Mouse (Mus musculus) B cell, adult 2 months (primary cell): ENCODE measurements around the gene I0C0044D17Rik.
"Not testable (repeated sequence)": the region's sequence is repeated elsewhere in the genome, so short reads cannot be mapped to it uniquely, and the experiment has no call there.

Source experiments
- DNase-seq, 2 experiments: peaks; one replicate each; pipeline ENCODE4 v3.0.0; 2022

The I0C0044D17Rik gene

DNA sequence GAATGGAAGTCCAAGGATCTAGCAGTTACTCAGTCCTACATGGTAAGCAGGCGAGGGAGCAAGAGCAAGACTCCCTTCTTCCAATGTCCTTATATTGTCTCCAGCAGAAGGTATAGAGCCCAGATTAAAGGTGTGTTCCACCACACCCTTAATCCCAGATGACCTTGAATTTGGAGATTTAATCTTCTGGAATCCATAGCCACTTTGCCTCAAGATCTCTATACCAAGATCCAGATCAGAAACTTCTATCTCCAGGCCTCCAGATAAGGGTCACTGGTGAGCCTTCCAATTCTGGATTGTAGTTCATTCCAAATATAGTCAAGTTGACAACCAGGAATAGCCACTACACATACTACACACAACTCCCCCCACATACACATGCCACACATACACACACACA lies at the start of gene I0C0044D17Rik:
I0C0044D17Rik (minus strand) TSS at position 101 of the 400 bp plus-strand sequence.
- DNase-seq, result not testable (repeated sequence)

- no peak for DNase-seq
Measured at GRCm38 (mm10) chr4:98865386-98866237, 42.0 kb upstream of the I0C0044D17Rik start.

DNA sequence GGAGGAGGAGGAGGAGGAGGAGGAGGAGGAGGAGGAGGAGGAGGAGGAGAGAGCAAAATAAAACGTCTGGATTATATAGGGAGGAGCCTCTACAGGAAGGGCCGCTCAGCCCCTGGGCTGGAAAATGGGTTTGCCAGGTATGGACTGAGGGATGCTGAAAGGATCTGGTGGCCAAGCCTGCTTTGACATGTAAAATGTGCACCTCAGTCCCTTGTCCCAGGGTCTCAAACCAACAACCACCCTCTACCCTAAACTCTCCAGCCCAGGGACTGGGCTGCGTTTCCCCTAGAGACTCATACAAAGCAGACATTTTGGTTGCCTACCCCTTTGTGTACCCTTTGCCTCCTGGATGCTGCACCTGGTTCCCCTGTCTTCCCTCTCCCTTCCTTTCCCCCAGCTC lies 40.9 kb upstream of the I0C0044D17Rik start:
- DNase-seq, result no peak

DNA sequence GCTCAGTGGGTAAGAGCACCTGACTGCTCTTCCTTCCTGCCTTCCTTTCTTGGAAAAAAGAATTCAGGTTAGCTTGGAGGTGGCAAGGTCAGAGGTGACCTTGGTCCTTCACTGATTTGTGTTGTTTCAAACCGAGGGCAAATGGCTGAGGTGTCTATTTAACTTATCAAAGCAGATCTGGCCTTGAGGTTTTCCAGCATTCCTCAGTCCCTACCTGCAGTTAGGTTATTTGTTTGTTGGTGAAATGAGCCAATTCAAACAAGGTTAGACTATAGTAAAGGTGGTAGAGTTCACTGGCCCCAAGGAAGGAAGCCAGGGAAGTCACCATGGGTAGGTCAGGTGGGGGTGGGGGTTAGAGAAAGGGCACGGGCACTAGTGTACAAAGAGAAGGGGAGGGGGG lies 40.5 kb upstream of the I0C0044D17Rik start:
- no peak for DNase-seq

- DNase-seq, result no peak
Measured at GRCm38 (mm10) chr4:98863451-98863850, 39.8 kb upstream of the I0C0044D17Rik start.

DNA sequence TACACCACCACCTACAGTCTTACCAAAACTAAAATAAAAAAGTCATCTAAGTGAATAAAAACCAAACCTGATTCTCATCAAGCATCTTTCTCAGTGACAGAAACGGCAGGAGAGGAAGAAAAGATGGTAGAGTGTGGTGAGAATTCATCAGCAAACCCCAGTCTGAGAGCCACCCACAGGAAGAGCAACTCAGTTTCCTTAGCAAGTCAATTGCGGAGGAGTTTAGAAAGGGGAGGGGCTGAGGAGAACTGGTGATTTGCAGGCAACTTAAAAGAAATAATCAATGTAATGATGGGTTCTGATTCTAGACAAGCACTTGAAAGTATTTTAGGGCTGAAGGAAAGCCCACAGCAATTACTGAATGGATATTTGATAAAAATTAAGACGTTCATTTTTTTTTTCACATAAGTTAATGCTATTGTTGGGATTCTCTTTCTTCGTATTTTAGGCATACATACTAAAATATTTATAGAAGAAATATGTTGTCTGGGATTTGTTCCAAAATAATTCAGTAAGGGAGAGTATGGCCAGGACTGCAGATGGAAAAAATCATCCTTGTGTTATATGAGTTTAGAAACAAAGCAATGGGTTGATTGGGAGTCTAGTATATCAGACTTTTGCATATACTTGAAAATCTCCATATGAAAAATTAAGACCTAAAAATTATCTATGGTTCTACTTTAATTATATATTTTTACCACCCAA lies 34.7 kb upstream of the I0C0044D17Rik start:
- DNase-seq, result no peak

- no peak for DNase-seq
Measured at GRCm38 (mm10) chr4:98857037-98857648, 33.5 kb upstream of the I0C0044D17Rik start.

DNA sequence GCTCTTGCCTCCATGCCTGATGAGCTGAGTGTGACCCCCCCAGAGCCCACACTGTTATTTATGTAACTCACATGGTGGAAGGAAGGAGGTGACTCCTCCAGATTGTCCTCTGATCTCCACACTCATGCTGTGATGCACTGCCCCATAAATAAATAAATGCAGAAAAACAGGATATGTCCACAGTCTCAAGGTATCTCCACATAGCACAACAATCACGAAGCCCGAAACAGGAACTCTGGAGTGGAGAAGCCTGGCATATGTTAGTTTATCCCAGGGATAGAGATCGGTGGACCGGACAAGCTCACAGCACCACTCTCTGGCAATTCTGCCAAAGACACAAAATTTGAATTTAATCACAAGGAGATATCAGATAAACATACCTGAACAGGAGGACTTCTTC lies 30.3 kb upstream of the I0C0044D17Rik start:
- DNase-seq, result no peak

DNA sequence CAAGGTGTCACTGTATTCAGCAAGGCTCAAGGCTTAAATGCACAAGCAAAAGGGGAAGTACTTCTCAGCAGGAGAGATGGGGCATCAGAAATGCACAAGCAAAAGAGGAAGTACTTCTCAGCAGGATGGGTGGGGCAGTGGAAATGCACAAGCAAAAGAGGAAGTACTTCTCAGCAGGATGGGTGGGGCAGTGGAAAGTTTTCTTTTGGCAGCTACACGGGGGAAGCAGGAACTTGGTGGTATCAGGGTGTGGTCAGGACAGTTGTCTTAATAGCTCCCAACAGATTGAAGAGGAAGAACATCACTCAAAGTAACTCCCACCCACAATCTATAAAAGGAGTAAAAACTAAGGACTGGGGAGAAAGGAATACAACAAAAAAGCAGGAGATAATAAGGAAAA lies 26.8 kb upstream of the I0C0044D17Rik start:
- DNase-seq, result peak; percentile 60 to 70

DNA sequence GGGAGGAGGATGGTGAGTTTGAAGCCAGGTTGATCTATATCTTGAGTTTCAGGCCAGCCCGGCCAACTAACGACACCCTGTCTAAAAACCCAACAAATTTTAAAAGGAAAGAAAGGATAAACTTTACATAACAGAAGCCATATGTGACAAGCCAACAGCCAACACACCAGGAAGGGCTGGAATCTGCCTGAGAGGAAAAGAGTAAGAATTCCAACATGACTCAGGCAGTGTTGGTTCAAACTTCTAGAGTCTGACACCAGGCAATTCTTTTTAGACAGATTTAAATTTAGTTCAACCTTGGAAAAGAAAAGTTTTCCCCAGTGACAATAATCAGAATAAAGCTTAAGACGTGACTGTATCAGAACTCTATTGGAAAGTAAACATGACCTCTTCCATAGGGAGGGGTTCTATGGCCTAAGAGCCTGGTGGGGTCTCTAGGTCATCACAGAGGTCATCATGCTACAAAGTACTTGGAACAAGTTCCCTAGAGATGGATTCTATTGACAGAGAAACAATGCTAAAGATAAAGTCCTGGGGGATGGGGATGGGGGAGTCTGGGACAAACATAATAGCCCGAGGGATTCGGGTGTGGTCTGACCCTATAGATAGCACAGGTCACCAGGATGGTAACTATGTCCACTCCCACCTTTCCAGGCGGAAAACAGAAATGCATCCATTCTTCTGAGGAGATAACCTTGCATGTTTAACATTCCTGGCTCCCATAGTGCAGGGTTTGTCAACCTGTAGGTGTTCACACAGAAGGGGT lies 23.7 kb upstream of the I0C0044D17Rik start:
- DNase-seq, result no peak

DNA sequence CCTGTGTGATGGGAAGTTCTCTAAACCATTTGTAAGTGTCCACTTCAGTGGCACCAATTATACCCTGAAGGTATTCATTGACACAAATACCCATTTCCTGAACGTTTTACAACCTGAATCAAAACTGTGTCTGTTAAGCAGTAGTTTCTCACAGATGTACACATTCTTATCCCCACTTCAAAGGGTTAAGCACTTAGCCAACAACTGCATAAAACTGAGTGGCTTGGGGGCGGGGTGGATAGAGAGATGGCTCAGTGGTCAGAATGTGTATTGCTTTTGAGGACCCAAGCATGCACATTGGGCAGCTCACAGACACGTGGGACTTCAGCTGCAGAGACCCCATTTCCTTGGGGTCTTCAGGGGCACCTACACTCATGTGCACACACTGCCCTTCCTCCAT lies 22.8 kb upstream of the I0C0044D17Rik start:
- DNase-seq, result no peak

GRCm38 (mm10) chr4:98845687-98846125 lies 22.1 kb upstream of the I0C0044D17Rik start:
- no peak for DNase-seq

DNA sequence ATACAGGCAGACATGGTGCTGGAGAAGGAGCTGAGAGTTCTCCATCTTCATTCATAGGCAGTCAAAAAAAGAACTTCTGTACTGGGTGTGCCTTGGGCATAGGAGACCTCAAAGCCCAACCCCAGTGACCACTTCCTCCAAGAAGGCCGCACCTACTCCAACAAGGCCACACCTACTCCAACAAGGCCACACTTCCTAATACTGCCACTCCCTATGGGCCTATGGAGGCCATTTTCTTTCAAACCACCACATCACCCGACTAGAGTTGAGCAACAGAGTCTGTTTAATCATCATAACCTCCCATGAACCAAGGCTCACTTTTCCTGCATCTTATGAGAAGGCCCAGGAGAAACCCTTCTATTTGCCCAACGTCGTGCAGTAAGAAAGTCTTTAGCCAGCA lies 21.6 kb upstream of the I0C0044D17Rik start:
- DNase-seq, result no peak

GRCm38 (mm10) chr4:98843906-98844597 lies 20.4 kb upstream of the I0C0044D17Rik start:
- DNase-seq, result no peak

DNA sequence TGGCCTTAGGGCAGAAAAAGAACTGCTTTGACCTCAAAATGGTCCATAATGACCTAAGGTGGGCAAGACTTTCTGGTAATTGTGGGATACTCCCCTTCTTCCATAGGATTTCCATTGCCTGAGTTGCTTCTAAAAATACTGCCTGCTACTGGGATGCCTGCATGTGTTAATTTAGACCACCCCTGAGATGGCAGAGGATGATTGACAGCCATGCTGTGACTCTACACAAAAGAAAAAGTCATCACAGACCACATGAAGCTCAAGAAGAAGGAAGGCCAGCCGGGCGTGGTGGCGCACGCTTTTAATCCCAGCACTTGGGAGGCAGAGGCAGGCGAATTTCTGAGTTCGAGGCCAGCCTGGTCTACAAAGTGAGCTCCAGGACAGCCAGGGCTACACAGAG lies 17.6 kb upstream of the I0C0044D17Rik start:
- DNase-seq, result not testable (repeated sequence)

DNA sequence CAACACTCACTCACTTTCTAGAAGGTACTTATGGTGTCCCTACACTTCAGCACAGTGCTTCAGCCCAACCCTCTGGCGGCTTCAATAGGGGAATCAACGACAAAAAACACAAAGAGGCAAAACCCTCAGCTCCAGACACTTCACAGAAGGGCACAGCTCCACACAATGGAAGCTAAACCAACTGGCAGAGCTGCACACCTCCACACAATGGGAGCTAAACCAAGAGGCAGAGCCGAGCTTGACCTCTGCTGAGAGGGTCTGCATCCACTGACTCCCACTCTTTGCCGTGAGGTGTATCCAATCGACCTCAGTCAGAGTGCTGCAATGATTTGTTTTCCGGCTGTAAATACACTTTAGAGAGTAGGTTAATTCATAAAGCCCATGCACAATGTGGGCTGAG lies 16.9 kb upstream of the I0C0044D17Rik start:
- no peak for DNase-seq

DNA sequence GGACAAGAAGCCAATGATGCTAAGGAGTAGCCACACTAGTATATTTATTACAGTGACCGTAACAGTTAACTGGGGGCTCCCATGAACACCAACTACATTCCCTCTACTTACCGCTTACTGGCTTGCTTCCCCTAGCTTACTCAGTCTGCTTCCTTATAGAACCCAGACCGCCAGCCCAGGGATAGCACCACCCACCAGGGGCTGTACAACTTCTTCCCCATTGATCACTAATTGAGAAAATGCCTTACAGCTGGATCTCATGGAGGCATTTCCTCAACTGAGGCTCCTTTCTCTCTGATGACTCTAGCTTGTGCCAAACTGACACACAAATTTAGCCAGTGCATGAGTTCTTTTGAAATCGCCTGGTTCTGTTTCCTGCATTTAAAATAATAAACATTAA lies 15.3 kb upstream of the I0C0044D17Rik start:
- DNase-seq, result no peak

DNA sequence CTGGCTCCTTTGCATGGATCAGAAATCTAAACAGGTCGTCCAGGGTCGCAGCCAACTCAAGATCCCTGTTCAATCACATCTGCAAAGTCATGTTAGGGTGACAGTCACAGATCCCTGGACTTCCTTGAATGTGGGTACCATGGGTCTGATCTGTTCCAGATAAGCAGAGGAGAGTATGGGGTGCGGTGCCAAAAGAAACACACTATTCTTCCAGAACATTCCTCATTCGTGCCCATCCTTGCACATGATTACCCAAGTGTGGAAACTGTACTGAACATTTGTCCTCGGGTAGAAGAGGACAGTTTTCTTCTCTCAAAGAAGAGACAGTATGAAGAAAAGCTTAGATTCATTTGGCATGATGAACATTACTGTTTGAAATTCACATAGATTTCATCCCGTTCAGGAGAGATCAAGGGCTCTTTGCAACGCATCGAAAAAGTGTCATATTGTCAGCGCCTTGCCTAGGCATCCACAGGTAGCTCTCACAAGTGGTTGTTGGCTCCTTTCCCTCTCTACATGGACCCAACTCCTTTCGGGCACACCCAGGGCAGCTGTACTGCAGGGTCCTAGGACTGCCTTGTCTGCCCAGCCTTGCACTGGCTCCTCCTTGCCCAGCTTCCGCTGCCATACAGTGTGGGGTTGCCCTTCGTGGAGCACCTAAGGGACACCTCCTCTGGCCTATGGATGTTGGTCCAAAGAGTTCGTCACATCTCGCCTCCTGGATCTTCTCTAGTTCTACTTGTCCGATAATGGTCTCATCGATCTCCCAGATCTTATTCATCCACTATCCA lies 14.3 kb upstream of the I0C0044D17Rik start:
- DNase-seq, result no peak

DNA sequence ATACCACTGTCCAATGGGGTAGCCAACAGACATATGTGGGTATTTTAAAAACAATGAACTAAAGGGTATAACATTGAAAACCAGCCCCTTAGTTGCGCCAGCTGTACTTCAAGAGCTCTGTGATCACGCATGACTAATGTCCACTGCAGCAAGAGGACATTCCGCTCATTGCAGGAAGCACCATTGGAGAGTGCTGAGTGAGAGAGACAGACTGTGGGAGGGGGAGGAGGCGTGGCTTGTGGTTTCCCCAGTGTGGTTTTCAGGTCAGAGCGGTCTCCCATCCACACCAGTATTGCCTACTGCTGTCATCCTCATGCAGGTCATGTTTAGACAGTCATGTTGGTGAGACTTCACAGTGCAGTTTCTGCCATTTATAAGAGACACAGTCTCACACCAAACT lies 12.9 kb upstream of the I0C0044D17Rik start:
- no peak for DNase-seq

DNA sequence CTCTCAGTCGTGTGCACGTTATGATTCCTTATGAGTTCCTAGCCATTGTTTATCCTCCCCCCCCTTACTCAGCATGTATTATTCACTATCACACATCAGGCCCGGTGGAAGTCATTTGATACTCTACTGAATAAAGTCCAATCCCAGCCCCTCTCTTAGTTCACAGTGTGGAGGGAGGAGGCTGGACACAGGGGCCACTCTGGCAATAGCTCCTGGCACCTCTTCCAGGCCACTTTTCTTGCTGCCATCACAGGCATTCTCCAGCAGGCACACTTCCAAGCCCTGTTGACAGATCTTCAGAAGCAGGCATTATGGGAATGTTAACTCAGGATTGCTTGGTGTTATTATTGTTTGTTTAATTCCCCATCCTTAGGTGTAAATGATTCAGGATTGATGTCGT lies 11.1 kb upstream of the I0C0044D17Rik start:
- no peak for DNase-seq

DNA sequence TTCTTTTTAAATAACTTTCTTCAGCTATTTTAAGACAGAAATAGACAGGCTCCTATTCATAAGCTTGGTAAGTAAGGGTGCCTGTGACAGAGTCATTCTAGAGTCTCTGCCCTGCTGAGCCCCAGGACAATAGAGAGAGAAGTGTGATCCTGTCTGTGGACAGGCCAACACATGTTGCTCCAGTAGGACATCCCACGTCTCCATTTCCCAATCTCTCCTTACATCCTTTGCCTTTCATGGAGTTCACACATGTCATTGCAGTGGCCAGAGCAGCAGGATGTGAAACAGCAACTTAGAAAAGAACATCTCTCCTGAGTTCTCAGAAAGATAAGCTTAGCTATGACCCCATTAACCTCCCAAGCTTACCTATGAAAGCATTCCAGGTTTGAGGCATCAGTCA lies 8.1 kb upstream of the I0C0044D17Rik start:
- DNase-seq, result no peak
